Comparison of ENCODE assay signal across 18 mouse cellular contexts in genomic region chr17:32596494-32596893, GRCm38 (mm10). TPM values are rescaled to one million over a fixed set of nuclear protein-coding genes. Genes with fewer than 3 reads are reported as not detected.
"Had no signal": no experiment of that assay in that cellular context is flagged by ENCODE, and none has a peak within 500 bp of the region (broad histone marks: within the 10 kb centered on the region; RNA-seq: fewer than 3 reads in every experiment).

No protein-coding gene starts in this region.

- H3K36me3 ChIP-seq: midbrain, embryonic 10.5 days; midbrain, embryonic 12.5 days; neural tube, embryonic 12.5 days; stomach, embryonic 15.5 days had no signal

- DNase-seq: lung, adult 18-20 months; lung, embryonic 14.5 days; lung, postnatal 10 days; lung, postnatal 4 days; midbrain, embryonic 14.5 days; right cerebral cortex, postnatal 14 days; thymus, adult 2 months; thymus, postnatal 14 days; thymus, postnatal 4 days had no signal

- H3K9me3 ChIP-seq: stomach, embryonic 15.5 days had no signal

- H3K4me3 ChIP-seq: midbrain, embryonic 10.5 days; midbrain, embryonic 12.5 days; neural tube, embryonic 12.5 days; stomach, embryonic 15.5 days had no signal

- H3K9ac ChIP-seq: lung, embryonic 14.5 days; midbrain, embryonic 12.5 days; neural tube, embryonic 12.5 days; stomach, embryonic 15.5 days had no signal

- H3K27ac ChIP-seq: midbrain, embryonic 10.5 days; midbrain, embryonic 12.5 days; neural tube, embryonic 12.5 days; stomach, embryonic 15.5 days; stomach, postnatal 0 days had no signal

- H3K4me1 ChIP-seq: midbrain, embryonic 10.5 days; midbrain, embryonic 12.5 days; neural tube, embryonic 12.5 days; stomach, embryonic 15.5 days had no signal

- H3K27me3 ChIP-seq: midbrain, embryonic 12.5 days; neural tube, embryonic 12.5 days; stomach, embryonic 15.5 days had no signal

RNA-seq across cellular contexts. Expression of gene Cyp4f37, which starts 24.6 kb away (rescaled TPM):
- total RNA-seq: megakaryocyte-erythroid progenitor cell, adult 5-6 weeks had no signal
- polyA plus RNA-seq: liver, embryonic 16.5 days; lung, embryonic 14.5 days; lung, embryonic 16.5 days; midbrain, embryonic 12.5 days; midbrain, embryonic 16.5 days; neural tube, embryonic 12.5 days; stomach, embryonic 15.5 days; stomach, postnatal 0 days; thymus, adult 2 months had no signal
